Mouse (Mus musculus): ENCODE measurements around the gene Naa50. TPM values are rescaled to one million over a fixed set of nuclear protein-coding genes. Genes with fewer than 3 reads are reported as not detected.

The Naa50 gene
- polyA plus RNA-seq, 1 experiment from 2014 or later: 84.2 TPM

GRCm38 (mm10) chr16:44178555-44178954 lies 38.9 kb downstream of the Naa50 start:
- DNase-seq (ENCODE audit: low spot score): no peak
- H3K9ac ChIP-seq (ENCODE audit: low read length): no peak overlapping the region
- no peak overlapping the region for H3K27ac ChIP-seq (ENCODE audit: low read depth, low read length)
- H3K4me1 ChIP-seq (ENCODE audit: control insufficient read depth, insufficient read depth, low read length): peaks cover 4% of the 10 kb centered on the region; the same call in 1 of the 2 replicates
- WGBS: 50% methylated on average over 1 of the region's 1 CpGs
- ATAC-seq (ENCODE audit: insufficient read depth, low FRiP score, low TSS enrichment): no peak
- no peaks in the 10 kb centered on the region for H3K9me3 ChIP-seq (ENCODE audit: control insufficient read depth, low read length)
- H3K36me3 ChIP-seq (ENCODE audit: control insufficient read depth, insufficient read depth, low read length): no peaks in the 10 kb centered on the region
- H3K27me3 ChIP-seq (ENCODE audit: control insufficient read depth, insufficient read depth, low read length): no peaks in the 10 kb centered on the region
- H3K4me2 ChIP-seq (ENCODE audit: low read depth): no peak overlapping the region
- H3K4me3 ChIP-seq (ENCODE audit: low read depth, low read length): no peak overlapping the region

DNA sequence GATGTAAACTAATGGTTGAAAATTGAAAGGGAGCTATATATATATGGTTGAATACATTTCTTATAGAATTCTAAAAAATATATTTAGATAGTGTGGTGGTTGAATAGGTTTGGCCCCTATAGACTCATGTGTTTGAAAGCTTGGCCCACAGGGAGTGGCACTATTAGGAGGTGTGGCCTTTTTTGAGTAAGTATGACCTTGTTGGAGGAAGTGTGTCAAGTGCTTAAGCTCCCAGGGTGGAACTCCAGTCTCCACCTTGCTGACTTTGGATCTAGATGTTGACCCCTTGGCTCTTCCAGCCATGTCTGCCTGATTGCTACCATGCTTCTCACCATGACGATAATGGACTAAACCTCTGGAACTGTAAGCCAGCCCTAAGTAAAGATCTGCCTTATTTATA lies 43.0 kb downstream of the Naa50 start:
- ATAC-seq (ENCODE audit: insufficient read depth, low FRiP score, low TSS enrichment): no peak
- H3K4me1 ChIP-seq (ENCODE audit: control insufficient read depth, insufficient read depth, low read length): no peaks in the 10 kb centered on the region

DNA sequence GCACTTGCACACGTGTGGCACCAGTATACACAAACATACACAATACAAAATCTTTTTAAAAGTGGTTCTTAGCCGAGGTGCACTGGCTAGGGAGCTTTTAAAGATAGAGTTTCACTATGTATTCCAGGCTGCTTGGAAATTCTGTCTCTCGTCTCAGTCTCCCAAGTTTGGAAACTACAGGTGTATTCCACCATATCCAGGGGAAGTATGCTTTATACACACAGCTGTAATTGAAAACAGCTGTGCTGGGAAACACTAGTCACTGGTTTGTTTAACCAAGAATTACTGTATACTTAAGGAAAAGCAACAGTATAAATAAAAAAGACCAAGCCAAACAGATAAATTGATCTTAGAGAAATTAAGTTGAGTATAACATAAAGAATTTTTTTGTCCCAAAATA lies 45.1 kb downstream of the Naa50 start:
- WGBS: 77% methylated on average over 3 of the region's 3 CpGs
- no peaks in the 10 kb centered on the region for H3K4me1 ChIP-seq (ENCODE audit: control insufficient read depth, insufficient read depth, low read length)
- H3K4me2 ChIP-seq (ENCODE audit: low read depth): no peak overlapping the region
- H3K4me3 ChIP-seq (ENCODE audit: low read depth, low read length): no peak overlapping the region
- ATAC-seq (ENCODE audit: insufficient read depth, low FRiP score, low TSS enrichment) (no peak), DNase-seq (ENCODE audit: low spot score) (no peak)
- H3K36me3 ChIP-seq (ENCODE audit: control insufficient read depth, insufficient read depth, low read length): no peaks in the 10 kb centered on the region; the same call in 1 of the 2 replicates
- H3K9me3 ChIP-seq (ENCODE audit: control insufficient read depth, low read length): no peaks in the 10 kb centered on the region
- no peak overlapping the region for H3K9ac ChIP-seq (ENCODE audit: low read length)
- H3K27ac ChIP-seq (ENCODE audit: low read depth, low read length): no peak overlapping the region
- no peaks in the 10 kb centered on the region for H3K27me3 ChIP-seq (ENCODE audit: control insufficient read depth, insufficient read depth, low read length)

More for the DNA sequence above, 43.0 kb downstream of the Naa50 start:
- H3K27ac ChIP-seq (ENCODE audit: low read depth, low read length): no peak overlapping the region
- H3K4me3 ChIP-seq (ENCODE audit: low read depth, low read length): no peak overlapping the region
- no peaks in the 10 kb centered on the region for H3K27me3 ChIP-seq (ENCODE audit: control insufficient read depth, insufficient read depth, low read length)
- no peaks in the 10 kb centered on the region for H3K36me3 ChIP-seq (ENCODE audit: control insufficient read depth, insufficient read depth, low read length)
- no peak overlapping the region for H3K9ac ChIP-seq (ENCODE audit: low read length)
- 100% methylated on average over 1 of the region's 1 CpGs for WGBS
- no peak overlapping the region for H3K4me2 ChIP-seq (ENCODE audit: low read depth)
- no peaks in the 10 kb centered on the region for H3K9me3 ChIP-seq (ENCODE audit: control insufficient read depth, low read length)
- no peak for DNase-seq (ENCODE audit: low spot score)

- H3K4me2 ChIP-seq (ENCODE audit: low read depth): no peak overlapping the region
- no peak for ATAC-seq (ENCODE audit: insufficient read depth, low FRiP score, low TSS enrichment)
- H3K9me3 ChIP-seq (ENCODE audit: control insufficient read depth, low read length): no peaks in the 10 kb centered on the region
- 96% methylated on average over 4 of the region's 4 CpGs for WGBS
- no peak overlapping the region for H3K9ac ChIP-seq (ENCODE audit: low read length)
- no peaks in the 10 kb centered on the region for H3K27me3 ChIP-seq (ENCODE audit: control insufficient read depth, insufficient read depth, low read length)
- no peaks in the 10 kb centered on the region; the same call in 1 of the 2 replicates for H3K36me3 ChIP-seq (ENCODE audit: control insufficient read depth, insufficient read depth, low read length)
- H3K27ac ChIP-seq (ENCODE audit: low read depth, low read length): no peak overlapping the region
- DNase-seq (ENCODE audit: low spot score): no peak
- no peaks in the 10 kb centered on the region for H3K4me1 ChIP-seq (ENCODE audit: control insufficient read depth, insufficient read depth, low read length)
- H3K4me3 ChIP-seq (ENCODE audit: low read depth, low read length): no peak overlapping the region
Observed at GRCm38 (mm10) chr16:44187172-44187571, 47.5 kb downstream of the Naa50 start.

DNA sequence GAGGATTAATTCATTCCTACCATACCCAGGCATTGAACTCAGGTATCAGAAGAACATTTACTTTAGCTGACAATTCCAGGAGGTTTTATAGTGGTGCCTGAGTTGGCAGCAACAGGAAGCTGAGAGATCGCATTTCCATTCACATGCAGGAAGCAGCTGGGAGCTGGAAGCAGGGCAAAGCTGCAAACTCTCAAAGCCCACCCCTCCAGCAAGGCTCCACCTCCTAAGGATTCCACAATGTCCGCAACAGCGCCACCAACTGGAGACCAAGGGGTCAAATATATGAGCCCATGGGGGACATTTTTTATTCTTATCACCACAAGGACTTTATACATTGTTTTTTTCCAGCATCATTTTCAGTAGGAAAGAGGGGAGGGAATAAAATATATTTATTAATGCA lies 49.1 kb downstream of the Naa50 start:
- no peak overlapping the region for H3K4me2 ChIP-seq (ENCODE audit: low read depth)
- no peak for ATAC-seq (ENCODE audit: insufficient read depth, low FRiP score, low TSS enrichment)

DNA sequence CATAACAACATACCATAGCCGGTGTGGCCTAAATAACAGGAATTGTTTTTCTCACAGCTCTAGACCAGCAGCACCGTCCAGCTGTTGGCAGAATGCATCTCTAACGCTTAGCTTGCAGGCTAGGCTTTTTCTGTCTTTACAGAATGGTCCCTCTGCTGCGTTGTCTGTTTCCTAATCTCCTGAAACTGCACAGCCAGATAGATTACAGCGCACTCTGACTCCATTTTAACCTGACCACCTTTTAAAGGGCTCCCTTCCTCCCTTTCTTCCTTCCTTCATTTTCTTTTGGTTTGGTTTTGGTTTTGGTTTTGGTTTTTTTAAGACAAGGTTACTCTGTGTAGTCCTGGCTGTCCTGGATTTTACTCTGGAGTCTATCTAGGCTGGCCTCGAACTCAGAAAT lies 50.4 kb downstream of the Naa50 start:
- WGBS: 94% methylated on average over 6 of the region's 6 CpGs
- Histone ChIP-seq H3K9me3 (ENCODE audit: control insufficient read depth, low read length) (no peaks in the 10 kb centered on the region), H3K36me3 (ENCODE audit: control insufficient read depth, insufficient read depth, low read length) (no peaks in the 10 kb centered on the region; the same call in 1 of the 2 replicates), H3K4me2 (ENCODE audit: low read depth) (no peak overlapping the region), H3K4me3 (ENCODE audit: low read depth, low read length) (no peak overlapping the region), H3K4me1 (ENCODE audit: control insufficient read depth, insufficient read depth, low read length) (no peaks in the 10 kb centered on the region), H3K27ac (ENCODE audit: low read depth, low read length) (no peak overlapping the region), H3K9ac (ENCODE audit: low read length) (no peak overlapping the region), H3K27me3 (ENCODE audit: control insufficient read depth, insufficient read depth, low read length) (no peaks in the 10 kb centered on the region)
- DNase-seq (ENCODE audit: low spot score) (no peak), ATAC-seq (ENCODE audit: insufficient read depth, low FRiP score, low TSS enrichment) (no peak)

More for the DNA sequence above, 49.1 kb downstream of the Naa50 start:
- Histone ChIP-seq H3K9ac (ENCODE audit: low read length) (no peak overlapping the region), H3K27ac (ENCODE audit: low read depth, low read length) (no peak overlapping the region), H3K4me1 (ENCODE audit: control insufficient read depth, insufficient read depth, low read length) (no peaks in the 10 kb centered on the region), H3K4me3 (ENCODE audit: low read depth, low read length) (no peak overlapping the region), H3K27me3 (ENCODE audit: control insufficient read depth, insufficient read depth, low read length) (no peaks in the 10 kb centered on the region), H3K36me3 (ENCODE audit: control insufficient read depth, insufficient read depth, low read length) (no peaks in the 10 kb centered on the region; the same call in 1 of the 2 replicates), H3K9me3 (ENCODE audit: control insufficient read depth, low read length) (no peaks in the 10 kb centered on the region)
- WGBS: 87% methylated on average over 3 of the region's 3 CpGs
- no peak for DNase-seq (ENCODE audit: low spot score)

- no peaks in the 10 kb centered on the region for H3K4me1 ChIP-seq (ENCODE audit: control insufficient read depth, insufficient read depth, low read length)
- no peaks in the 10 kb centered on the region; the same call in 1 of the 2 replicates for H3K36me3 ChIP-seq (ENCODE audit: control insufficient read depth, insufficient read depth, low read length)
- H3K4me2 ChIP-seq (ENCODE audit: low read depth): no peak overlapping the region
- H3K27ac ChIP-seq (ENCODE audit: low read depth, low read length): no peak overlapping the region
- H3K9me3 ChIP-seq (ENCODE audit: control insufficient read depth, low read length): no peaks in the 10 kb centered on the region
- no peak overlapping the region for H3K4me3 ChIP-seq (ENCODE audit: low read depth, low read length)
- 95% methylated on average over 2 of the region's 2 CpGs for WGBS
- no peak overlapping the region for H3K9ac ChIP-seq (ENCODE audit: low read length)
- DNase-seq (ENCODE audit: low spot score): no peak
- H3K27me3 ChIP-seq (ENCODE audit: control insufficient read depth, insufficient read depth, low read length): no peaks in the 10 kb centered on the region
- ATAC-seq (ENCODE audit: insufficient read depth, low FRiP score, low TSS enrichment): no peak
Observed at GRCm38 (mm10) chr16:44190968-44191367, 51.3 kb downstream of the Naa50 start.

GRCm38 (mm10) chr16:44199066-44199703 lies 59.6 kb downstream of the Naa50 start:
- H3K4me1 ChIP-seq (ENCODE audit: control insufficient read depth, insufficient read depth, low read length): no peaks in the 10 kb centered on the region
- no peak overlapping the region for H3K27ac ChIP-seq (ENCODE audit: low read depth, low read length)
- ATAC-seq (ENCODE audit: insufficient read depth, low FRiP score, low TSS enrichment) (no peak), DNase-seq (ENCODE audit: low spot score) (no peak)
- H3K9me3 ChIP-seq (ENCODE audit: control insufficient read depth, low read length): no peaks in the 10 kb centered on the region
- no peak overlapping the region for H3K4me3 ChIP-seq (ENCODE audit: low read depth, low read length)
- H3K4me2 ChIP-seq (ENCODE audit: low read depth): no peak overlapping the region
- H3K27me3 ChIP-seq (ENCODE audit: control insufficient read depth, insufficient read depth, low read length): no peaks in the 10 kb centered on the region
- 89% methylated on average over 14 of the region's 14 CpGs for WGBS
- no peak overlapping the region for H3K9ac ChIP-seq (ENCODE audit: low read length)
- H3K36me3 ChIP-seq (ENCODE audit: control insufficient read depth, insufficient read depth, low read length): peaks cover 2% of the 10 kb centered on the region; the same call in 1 of the 2 replicates

- no peak overlapping the region for H3K4me2 ChIP-seq (ENCODE audit: low read depth)
Observed at GRCm38 (mm10) chr16:44200146-44200545, 60.5 kb downstream of the Naa50 start.

More at GRCm38 (mm10) chr16:44200146-44200545, 60.5 kb downstream of the Naa50 start:
- ATAC-seq (ENCODE audit: insufficient read depth, low FRiP score, low TSS enrichment) (no peak), DNase-seq (ENCODE audit: low spot score) (no peak)
- H3K36me3 ChIP-seq (ENCODE audit: control insufficient read depth, insufficient read depth, low read length): peaks cover 2% of the 10 kb centered on the region; the same call in 1 of the 2 replicates
- H3K4me3 ChIP-seq (ENCODE audit: low read depth, low read length): no peak overlapping the region
- H3K9ac ChIP-seq (ENCODE audit: low read length): no peak overlapping the region
- H3K9me3 ChIP-seq (ENCODE audit: control insufficient read depth, low read length): no peaks in the 10 kb centered on the region
- no peaks in the 10 kb centered on the region for H3K27me3 ChIP-seq (ENCODE audit: control insufficient read depth, insufficient read depth, low read length)
- H3K4me1 ChIP-seq (ENCODE audit: control insufficient read depth, insufficient read depth, low read length): no peaks in the 10 kb centered on the region
- WGBS: 93% methylated on average over 4 of the region's 4 CpGs
- no peak overlapping the region for H3K27ac ChIP-seq (ENCODE audit: low read depth, low read length)

Data from neural tube, embryonic 11.5 days (tissue).